In the genomic region with DNA sequence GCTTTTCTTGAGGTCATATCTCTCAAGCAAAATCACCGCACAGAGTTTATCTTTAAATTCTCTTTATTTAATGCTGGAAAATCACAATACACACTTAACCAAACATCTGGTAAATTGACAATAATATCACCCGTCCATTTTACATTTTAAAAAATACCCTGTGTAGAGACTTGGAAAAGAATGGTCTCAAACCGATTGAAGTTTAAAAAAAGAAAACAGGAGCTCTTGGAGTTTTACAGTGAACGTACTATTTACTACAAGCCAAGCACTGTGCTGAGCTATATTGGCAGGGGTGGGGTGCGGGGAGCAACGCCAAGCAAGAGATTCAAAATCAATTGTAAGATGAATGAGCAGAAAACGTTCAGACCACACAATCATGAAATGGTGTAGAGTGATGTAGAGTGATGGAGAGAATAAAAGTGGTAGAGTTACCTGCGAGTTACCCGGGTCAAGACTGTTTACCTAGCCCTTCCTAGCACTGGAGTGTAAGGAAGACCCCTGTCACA, we compare ENCODE assay signal across 8 mouse cellular contexts. TPM values are rescaled to one million over a fixed set of nuclear protein-coding genes. Genes with fewer than 3 reads are reported as not detected.
DNase-seq lines count a peak whose midpoint lies in the region; ATAC-seq and TF ChIP-seq lines count a peak whose summit lies in the region.

Ctbs (plus strand) TSS at position 51 of the 506 bp plus-strand sequence.

- no peak for TF ChIP-seq EP300 in MEL (IDR thresholded peaks at IDR 0.05; ENCODE audit: low read depth in 1 of 2, low read length in 2 of 2)

- no peaks in the 10 kb centered on the region for H3K9me3 ChIP-seq in heart, embryonic 12.5 days (replicated peaks)
- no peaks in the 10 kb centered on the region for H3K9me3 ChIP-seq in MEL (replicated peaks; ENCODE audit: insufficient read depth, low read length)
- H3K9me3 ChIP-seq in hindbrain, embryonic 10.5 days, result no peaks in the 10 kb centered on the region

- intact Hi-C loops in heart, postnatal 25 days (cut with DNase I), result loop anchor here (2.0 kb wide), 2 partner anchors 45 to 49 kb away; partner anchors contain the start of genes Gng5, Spata1 and Ssx2ip

- no peak for TF ChIP-seq RAD21 in MEL (IDR thresholded peaks at IDR 0.05; ENCODE audit: low read depth, low read length)

- WGBS in heart, embryonic 12.5 days, result 50% methylated on average over 9 of the region's 9 CpGs
- 56% methylated on average over 9 of the region's 9 CpGs for WGBS in hindbrain, embryonic 10.5 days

- H3K4me1 ChIP-seq in heart, embryonic 12.5 days (replicated peaks), result peaks cover 10% of the 10 kb centered on the region; the same call in 1 of the 2 replicates
- H3K4me1 ChIP-seq in MEL (ENCODE audit: control insufficient read depth in 1 of 2, insufficient read depth in 2 of 2, low read length in 2 of 2), result peaks cover 0 to 11% of the 10 kb centered on the region in 2 experiments; a peak in 3 of 4 replicates
- peaks cover 13% of the 10 kb centered on the region; the same call in 1 of the 2 replicates for H3K4me1 ChIP-seq in hindbrain, embryonic 10.5 days (replicated peaks)

- peaks cover 4% of the 10 kb centered on the region for H3K36me3 ChIP-seq in heart, embryonic 12.5 days
- peaks cover 0 to 8% of the 10 kb centered on the region in 2 experiments; a peak in 2 of 4 replicates for H3K36me3 ChIP-seq in MEL (ENCODE audit: control insufficient read depth in 1 of 2, insufficient read depth in 2 of 2, low read length in 2 of 2)
- H3K36me3 ChIP-seq in hindbrain, embryonic 10.5 days, result peaks cover 12% of the 10 kb centered on the region

- H3K4me2 ChIP-seq in heart, embryonic 12.5 days, result peak within 1 kb of the TSS; percentile 76

- no peak for TF ChIP-seq CTCF in MEL (IDR thresholded peaks at IDR 0.05 in 2 of 3, conservative IDR thresholded peaks at IDR 0.05 in 1 of 3; ENCODE audit: control insufficient read depth in 1 of 3, insufficient read depth in 1 of 3, low read depth in 2 of 3, low read length in 3 of 3, poor library complexity in 1 of 3, severe bottlenecking in 1 of 3)

- no peak for DNase-seq in heart, postnatal 25 days (ENCODE audit: low spot score)
- DNase-seq in MEL (ENCODE audit: low read depth, low spot score), result no peak
- no peak for DNase-seq in hindbrain, embryonic 10.5 days (ENCODE audit: low spot score)
- DNase-seq in layer of hippocampus, postnatal 36 days, result no peak
- no peak for DNase-seq in right cerebral cortex, postnatal 36 days (ENCODE audit: low spot score in 2 of 2)
- no peak for DNase-seq in thymus, postnatal 4 days

- H3K9ac ChIP-seq in heart, embryonic 12.5 days, result peak within 1 kb of the TSS; percentile 76
- H3K9ac ChIP-seq in MEL (ENCODE audit: control insufficient read depth, low read depth, low read length, poor library complexity, severe bottlenecking), result peak within 1 kb of the TSS; percentile 95

- no peaks in the 10 kb centered on the region for H3K27me3 ChIP-seq in heart, embryonic 12.5 days (replicated peaks)
- H3K27me3 ChIP-seq in MEL (ENCODE audit: control insufficient read depth in 1 of 2, insufficient read depth in 2 of 2, low read length in 2 of 2), result no peaks in the 10 kb centered on the region
- H3K27me3 ChIP-seq in hindbrain, embryonic 10.5 days (ENCODE audit: insufficient read depth, poor library complexity, severe bottlenecking), result no peaks in the 10 kb centered on the region

- H3K79me2 ChIP-seq in MEL (ENCODE audit: control insufficient read depth, insufficient read depth, low read length, poor library complexity), result no peaks in the 10 kb centered on the region

- no peak for TF ChIP-seq POLR2A in MEL (IDR thresholded peaks at IDR 0.05; ENCODE audit: control insufficient read depth in 1 of 2, insufficient read depth in 1 of 2, low read depth in 1 of 2, low read length in 2 of 2, poor library complexity in 1 of 2)

- peak within 1 kb of the TSS; percentile 63; the same call in 1 of the 2 replicates for H3K27ac ChIP-seq in heart, embryonic 12.5 days (ENCODE audit: poor library complexity, severe bottlenecking)
- H3K27ac ChIP-seq in MEL (ENCODE audit: control insufficient read depth, low read depth, low read length), result peak within 1 kb of the TSS; percentile 83
- H3K27ac ChIP-seq in hindbrain, embryonic 10.5 days, result peak within 1 kb of the TSS; percentile 89

- peak; percentile 11; the same call in 1 of the 2 replicates for ATAC-seq in heart, embryonic 12.5 days (ENCODE audit: insufficient number of reproducible peaks, low FRiP score)
- ATAC-seq in megakaryocyte-erythroid progenitor cell, adult 5-6 weeks (replicated peaks; ENCODE audit: low FRiP score, low TSS enrichment, poor library complexity, severe bottlenecking), result peak; percentile 3; the same call in 1 of the 2 replicates

- peak within 1 kb of the TSS; percentile 58 for H3K4me3 ChIP-seq in heart, embryonic 12.5 days
- H3K4me3 ChIP-seq in MEL (ENCODE audit: control insufficient read depth in 1 of 2, insufficient read depth in 1 of 2, low read depth in 2 of 2, low read length in 2 of 2), result peak within 1 kb of the TSS; percentile 67 to 98
- peak within 1 kb of the TSS; percentile 65 for H3K4me3 ChIP-seq in hindbrain, embryonic 10.5 days

TF ChIP-seq in MEL, 35 proteins besides CTCF, POLR2A, EP300 and RAD21:
- TF ChIP-seq UBTF (IDR thresholded peaks at IDR 0.05; ENCODE audit: borderline replicate concordance, insufficient read depth, low read depth, low read length) (no peak), MAZ (IDR thresholded peaks at IDR 0.05; ENCODE audit: low read depth, low read length) (no peak), USF1 (IDR thresholded peaks at IDR 0.05; ENCODE audit: low read depth, low read length) (no peak), MAFK (IDR thresholded peaks at IDR 0.05; ENCODE audit: borderline replicate concordance, low read depth, low read length) (no peak), POLR2AphosphoS5 (IDR thresholded peaks at IDR 0.05; ENCODE audit: borderline replicate concordance, low read depth, low read length) (no peak), ETS1 (IDR thresholded peaks at IDR 0.05; ENCODE audit: low read depth, low read length) (no peak), GABPA (IDR thresholded peaks at IDR 0.05; ENCODE audit: low read depth, low read length) (no peak), HCFC1 (IDR thresholded peaks at IDR 0.05; ENCODE audit: low read depth, low read length) (no peak)
TF ChIP-seq in MEL: peak in this region for 0.

RNA-seq across cellular contexts. Expression of gene Ctbs, which starts in this region (rescaled TPM):
- 11.3 and 11.8 TPM in 2 replicates for polyA plus RNA-seq in heart, embryonic 12.5 days (2016; fragmentation: Nextera tagmentation; extraction: Ambion mirVana)
- total RNA-seq in heart, postnatal 25 days (2021), result 1 to 10 TPM; 4.2 to 4.4 TPM
- total RNA-seq in MEL (2012; rRNA removed), result 3.2 and 3.7 TPM in 2 replicates
- 1 to 10 TPM in 1 of 2 experiments, not detected in 1; 5.1 TPM for polyA plus RNA-seq in MEL (2012; ENCODE audit: insufficient read depth in 1 of 2, insufficient read length in 2 of 2, low read depth in 1 of 2, low replicate concordance in 2 of 2, missing spikeins in 1 of 2)
- polyA plus RNA-seq in hindbrain, embryonic 10.5 days (2016; fragmentation: Nextera tagmentation; extraction: Ambion mirVana), result 4.3 and 5.6 TPM in 2 replicates
- total RNA-seq in megakaryocyte-erythroid progenitor cell, adult 5-6 weeks (2014; fragmentation: Nextera tagmentation), result 2.9 and 5.0 TPM in 2 replicates
- total RNA-seq in megakaryocyte-erythroid progenitor cell, adult 5-6 weeks (2017), result 7.0 and 13.1 TPM in 2 replicates
- 1 to 10 TPM; 7.1 to 8.7 TPM for total RNA-seq in layer of hippocampus, postnatal 36 days (2021)
